Mouse (Mus musculus): Measurements from ENCODE around the gene Ptma. TPM values are rescaled to one million over a fixed set of nuclear protein-coding genes. Genes with fewer than 3 reads are reported as not detected.
A peak's percentile ranks its signal among the peaks of the same experiment; 100 is the strongest.

The Ptma gene
- 1,987 and 2,275 TPM in 2 replicates for polyA plus RNA-seq (2015; fragmentation: Nextera tagmentation; extraction: Ambion mirVana)

- peak within 1 kb of the TSS; percentile 100 for H3K27ac ChIP-seq (ENCODE audit: low read length)
- H3K4me1 ChIP-seq (replicated peaks; ENCODE audit: control insufficient read depth, insufficient read depth, low read length), result peaks cover 28% of the 10 kb centered on the region
- 0% methylated on average over 47 of the region's 63 CpGs for WGBS
- ATAC-seq, result peak; percentile 95
- H3K9me3 ChIP-seq (ENCODE audit: control insufficient read depth, low read length), result no peaks in the 10 kb centered on the region
- peaks cover 7% of the 10 kb centered on the region for H3K36me3 ChIP-seq (ENCODE audit: control insufficient read depth, insufficient read depth)
- peak within 1 kb of the TSS; percentile 98 for H3K4me3 ChIP-seq (replicated peaks; ENCODE audit: low read length)
- H3K4me2 ChIP-seq (ENCODE audit: low read length), result peak within 1 kb of the TSS; percentile 96
- peak within 1 kb of the TSS; percentile 99 for H3K9ac ChIP-seq (replicated peaks; ENCODE audit: low read depth, low read length)
- no peaks in the 10 kb centered on the region for H3K27me3 ChIP-seq (replicated peaks; ENCODE audit: control insufficient read depth, insufficient read depth, low read length)
Measured at GRCm38 (mm10) chr1:86526116-86526788, at the start of gene Ptma. Gene Ptma (plus strand): TSS chr1:86526726.

- no peak overlapping the region for H3K27ac ChIP-seq (ENCODE audit: low read length)
- ATAC-seq, result no peak
- 86% methylated on average over 5 of the region's 5 CpGs for WGBS
Measured at GRCm38 (mm10) chr1:86477738-86478285, 48.7 kb upstream of the Ptma start.

GRCm38 (mm10) chr1:86479099-86479825 lies 47.3 kb upstream of the Ptma start:
- no peaks in the 10 kb centered on the region for H3K27me3 ChIP-seq (replicated peaks; ENCODE audit: control insufficient read depth, insufficient read depth, low read length)
- no peak overlapping the region for H3K4me2 ChIP-seq (ENCODE audit: low read length)
- no peak overlapping the region for H3K27ac ChIP-seq (ENCODE audit: low read length)
- 89% methylated on average over 8 of the region's 8 CpGs for WGBS
- H3K36me3 ChIP-seq (ENCODE audit: control insufficient read depth, insufficient read depth), result no peaks in the 10 kb centered on the region
- H3K9ac ChIP-seq (replicated peaks; ENCODE audit: low read depth, low read length), result no peak overlapping the region
- ATAC-seq, result no peak
- H3K9me3 ChIP-seq (ENCODE audit: control insufficient read depth, low read length), result no peaks in the 10 kb centered on the region
- no peaks in the 10 kb centered on the region for H3K4me1 ChIP-seq (replicated peaks; ENCODE audit: control insufficient read depth, insufficient read depth, low read length)
- H3K4me3 ChIP-seq (replicated peaks; ENCODE audit: low read length), result no peak overlapping the region

More at GRCm38 (mm10) chr1:86477738-86478285, 48.7 kb upstream of the Ptma start:
- Histone ChIP-seq H3K27me3 (replicated peaks; ENCODE audit: control insufficient read depth, insufficient read depth, low read length) (no peaks in the 10 kb centered on the region), H3K9me3 (ENCODE audit: control insufficient read depth, low read length) (no peaks in the 10 kb centered on the region), H3K4me2 (ENCODE audit: low read length) (no peak overlapping the region), H3K9ac (replicated peaks; ENCODE audit: low read depth, low read length) (no peak overlapping the region), H3K4me3 (replicated peaks; ENCODE audit: low read length) (no peak overlapping the region), H3K4me1 (replicated peaks; ENCODE audit: control insufficient read depth, insufficient read depth, low read length) (no peaks in the 10 kb centered on the region), H3K36me3 (ENCODE audit: control insufficient read depth, insufficient read depth) (no peaks in the 10 kb centered on the region)

- no peaks in the 10 kb centered on the region for H3K9me3 ChIP-seq (ENCODE audit: control insufficient read depth, low read length)
- no peak overlapping the region for H3K27ac ChIP-seq (ENCODE audit: low read length)
- ATAC-seq, result no peak
- no peaks in the 10 kb centered on the region for H3K27me3 ChIP-seq (replicated peaks; ENCODE audit: control insufficient read depth, insufficient read depth, low read length)
- no peak overlapping the region for H3K9ac ChIP-seq (replicated peaks; ENCODE audit: low read depth, low read length)
- no peak overlapping the region for H3K4me3 ChIP-seq (replicated peaks; ENCODE audit: low read length)
- no peak overlapping the region for H3K4me2 ChIP-seq (ENCODE audit: low read length)
- no peaks in the 10 kb centered on the region for H3K4me1 ChIP-seq (replicated peaks; ENCODE audit: control insufficient read depth, insufficient read depth, low read length)
- WGBS, result 90% methylated on average over 6 of the region's 6 CpGs
- H3K36me3 ChIP-seq (ENCODE audit: control insufficient read depth, insufficient read depth), result no peaks in the 10 kb centered on the region
Measured at GRCm38 (mm10) chr1:86480288-86480687, 46.2 kb upstream of the Ptma start.

- Histone ChIP-seq H3K4me2 (ENCODE audit: low read length) (no peak overlapping the region), H3K36me3 (ENCODE audit: control insufficient read depth, insufficient read depth) (no peaks in the 10 kb centered on the region), H3K27me3 (replicated peaks; ENCODE audit: control insufficient read depth, insufficient read depth, low read length) (no peaks in the 10 kb centered on the region), H3K4me1 (replicated peaks; ENCODE audit: control insufficient read depth, insufficient read depth, low read length) (no peaks in the 10 kb centered on the region), H3K4me3 (replicated peaks; ENCODE audit: low read length) (no peak overlapping the region), H3K9ac (replicated peaks; ENCODE audit: low read depth, low read length) (no peak overlapping the region), H3K27ac (ENCODE audit: low read length) (no peak overlapping the region), H3K9me3 (ENCODE audit: control insufficient read depth, low read length) (no peaks in the 10 kb centered on the region)
- 80% methylated on average over 8 of the region's 8 CpGs for WGBS
- no peak for ATAC-seq
Measured at GRCm38 (mm10) chr1:86480735-86481447, 45.6 kb upstream of the Ptma start.

GRCm38 (mm10) chr1:86481468-86481867 lies 45.1 kb upstream of the Ptma start:
- WGBS, result 71% methylated on average over 7 of the region's 7 CpGs
- H3K9ac ChIP-seq (replicated peaks; ENCODE audit: low read depth, low read length), result no peak overlapping the region
- no peak overlapping the region for H3K27ac ChIP-seq (ENCODE audit: low read length)
- no peaks in the 10 kb centered on the region for H3K27me3 ChIP-seq (replicated peaks; ENCODE audit: control insufficient read depth, insufficient read depth, low read length)
- H3K4me2 ChIP-seq (ENCODE audit: low read length), result no peak overlapping the region
- no peaks in the 10 kb centered on the region for H3K36me3 ChIP-seq (ENCODE audit: control insufficient read depth, insufficient read depth)
- H3K4me3 ChIP-seq (replicated peaks; ENCODE audit: low read length), result no peak overlapping the region
- H3K9me3 ChIP-seq (ENCODE audit: control insufficient read depth, low read length), result no peaks in the 10 kb centered on the region
- no peaks in the 10 kb centered on the region for H3K4me1 ChIP-seq (replicated peaks; ENCODE audit: control insufficient read depth, insufficient read depth, low read length)
- ATAC-seq, result no peak

- Histone ChIP-seq H3K9ac (replicated peaks; ENCODE audit: low read depth, low read length) (no peak overlapping the region), H3K9me3 (ENCODE audit: control insufficient read depth, low read length) (no peaks in the 10 kb centered on the region), H3K4me2 (ENCODE audit: low read length) (no peak overlapping the region), H3K4me3 (replicated peaks; ENCODE audit: low read length) (no peak overlapping the region), H3K36me3 (ENCODE audit: control insufficient read depth, insufficient read depth) (no peaks in the 10 kb centered on the region), H3K4me1 (replicated peaks; ENCODE audit: control insufficient read depth, insufficient read depth, low read length) (no peaks in the 10 kb centered on the region), H3K27ac (ENCODE audit: low read length) (no peak overlapping the region), H3K27me3 (replicated peaks; ENCODE audit: control insufficient read depth, insufficient read depth, low read length) (no peaks in the 10 kb centered on the region)
- WGBS, result 78% methylated on average over 11 of the region's 11 CpGs
- ATAC-seq, result no peak
Measured at GRCm38 (mm10) chr1:86482288-86482687, 44.2 kb upstream of the Ptma start.

- H3K27me3 ChIP-seq (replicated peaks; ENCODE audit: control insufficient read depth, insufficient read depth, low read length), result no peaks in the 10 kb centered on the region
- H3K36me3 ChIP-seq (ENCODE audit: control insufficient read depth, insufficient read depth), result no peaks in the 10 kb centered on the region
- 18% methylated on average over 1 of the region's 1 CpGs for WGBS
- no peak overlapping the region for H3K4me3 ChIP-seq (replicated peaks; ENCODE audit: low read length)
- ATAC-seq, result no peak
- no peak overlapping the region for H3K4me2 ChIP-seq (ENCODE audit: low read length)
- H3K9ac ChIP-seq (replicated peaks; ENCODE audit: low read depth, low read length), result no peak overlapping the region
- H3K9me3 ChIP-seq (ENCODE audit: control insufficient read depth, low read length), result no peaks in the 10 kb centered on the region
- no peak overlapping the region for H3K27ac ChIP-seq (ENCODE audit: low read length)
- no peaks in the 10 kb centered on the region for H3K4me1 ChIP-seq (replicated peaks; ENCODE audit: control insufficient read depth, insufficient read depth, low read length)
Measured at GRCm38 (mm10) chr1:86482761-86483160, 43.8 kb upstream of the Ptma start.

GRCm38 (mm10) chr1:86485346-86485745 lies 41.2 kb upstream of the Ptma start:
- no peak overlapping the region for H3K4me3 ChIP-seq (replicated peaks; ENCODE audit: low read length)
- ATAC-seq, result no peak

More at GRCm38 (mm10) chr1:86485346-86485745, 41.2 kb upstream of the Ptma start:
- no peak overlapping the region for H3K9ac ChIP-seq (replicated peaks; ENCODE audit: low read depth, low read length)
- WGBS, result 95% methylated on average over 1 of the region's 1 CpGs
- no peaks in the 10 kb centered on the region for H3K27me3 ChIP-seq (replicated peaks; ENCODE audit: control insufficient read depth, insufficient read depth, low read length)
- no peak overlapping the region for H3K4me2 ChIP-seq (ENCODE audit: low read length)
- no peaks in the 10 kb centered on the region for H3K9me3 ChIP-seq (ENCODE audit: control insufficient read depth, low read length)
- H3K4me1 ChIP-seq (replicated peaks; ENCODE audit: control insufficient read depth, insufficient read depth, low read length), result peaks cover 9% of the 10 kb centered on the region
- no peaks in the 10 kb centered on the region for H3K36me3 ChIP-seq (ENCODE audit: control insufficient read depth, insufficient read depth)
- no peak overlapping the region for H3K27ac ChIP-seq (ENCODE audit: low read length)
